Mouse (Mus musculus) limb, embryonic 15.5 days (tissue): ENCODE data around the gene Ehbp1. TPM values are rescaled to one million over a fixed set of nuclear protein-coding genes. Genes with fewer than 3 reads are reported as not detected.

Experiments used
- ATAC-seq: fragments of 200-750 bp; cut with Nextera tagmentation; 2 replicates; pipeline ENCODE4 v1.8.0; 2017; ENCODE audit warnings: low read depth, moderate TSS enrichment; ENCODE audit not compliant: insufficient number of reproducible peaks, low FRiP score, low TSS enrichment
- H3K27ac ChIP-seq: fragments of 300-500 bp; sonication (generic); 2 replicates; pipeline ENCODE4 v1.5.1; 2015; ENCODE audit warnings: moderate library complexity, mild to moderate bottlenecking, inconsistent platforms
- H3K27me3 ChIP-seq: fragments of 300-500 bp; sonication (generic); 2 replicates; pipeline ENCODE4 v1.6.1; 2015; ENCODE audit warnings: inconsistent platforms
- H3K36me3 ChIP-seq: fragments of 300-500 bp; sonication (generic); 2 replicates; pipeline ENCODE4 v1.6.1; 2015; ENCODE audit warnings: inconsistent platforms
- H3K4me1 ChIP-seq: fragments of 300-500 bp; sonication (generic); 2 replicates; pipeline ENCODE4 v1.6.1; 2015; ENCODE audit warnings: inconsistent platforms
- H3K4me2 ChIP-seq: fragments of 300-500 bp; sonication (generic); 2 replicates; pipeline ENCODE4 v1.6.1; 2015; ENCODE audit warnings: mild to moderate bottlenecking, inconsistent platforms
- H3K4me3 ChIP-seq: fragments of 300-500 bp; sonication (generic); 2 replicates; pipeline ENCODE4 v1.5.1; 2015; ENCODE audit warnings: mild to moderate bottlenecking, inconsistent platforms
- H3K9ac ChIP-seq: fragments of 300-500 bp; sonication (generic); 2 replicates; pipeline ENCODE4 v1.6.1; 2015; ENCODE audit warnings: inconsistent platforms
- H3K9me3 ChIP-seq: fragments of 300-500 bp; sonication (generic); 2 replicates; pipeline ENCODE4 v1.6.1; 2016; ENCODE audit warnings: inconsistent platforms
- WGBS: fragments of 180-500 bp; shearing (Covaris S2); methylation state at CpG from one replicate; pipeline ENCODE4 v1.1.7; 2015; 5-methylcytosine and 5-hydroxymethylcytosine counted together
- polyA plus RNA-seq: library from polyadenylated mRNA; unstranded; fragments of >200 nt; fragmentation: Nextera tagmentation; extraction: Ambion mirVana; gene quantifications from 2 replicates; pipeline ENCODE4 v1.2.1, GENCODE M21; 2015

Ehbp1 gene
- polyA plus RNA-seq, 1 experiment from 2014 or later: 14.3 TPM

- no peaks in the 10 kb centered on the region for H3K9me3 ChIP-seq
- no peaks in the 10 kb centered on the region for H3K36me3 ChIP-seq
- peak overlapping the region; percentile 78 for H3K27ac ChIP-seq
- WGBS: 31% methylated on average over 1 of the region's 1 CpGs
- no peak overlapping the region for H3K4me3 ChIP-seq
- no peak overlapping the region for H3K4me2 ChIP-seq
- peaks cover 25% of the 10 kb centered on the region for H3K4me1 ChIP-seq
- no peak overlapping the region for H3K9ac ChIP-seq
- no peaks in the 10 kb centered on the region for H3K27me3 ChIP-seq
- ATAC-seq: peak; percentile 49; the same call in 1 of the 2 replicates
Observed at GRCm38 (mm10) chr11:22348536-22348910, 6.4 kb upstream of the Ehbp1 start.

- no peaks in the 10 kb centered on the region for H3K9me3 ChIP-seq
- no peaks in the 10 kb centered on the region for H3K27me3 ChIP-seq
- H3K27ac ChIP-seq: peak overlapping the region; percentile 78
- H3K36me3 ChIP-seq: no peaks in the 10 kb centered on the region
- H3K4me1 ChIP-seq: peaks cover 25% of the 10 kb centered on the region
- H3K9ac ChIP-seq: no peak overlapping the region
- H3K4me2 ChIP-seq: no peak overlapping the region
- no peak overlapping the region for H3K4me3 ChIP-seq
- peak; percentile 55 for ATAC-seq
- 22% methylated on average over 13 of the region's 13 CpGs for WGBS
Observed at GRCm38 (mm10) chr11:22347651-22348535, 5.8 kb upstream of the Ehbp1 start.

- no peak for ATAC-seq
- no peak overlapping the region for H3K4me3 ChIP-seq
- no peaks in the 10 kb centered on the region for H3K4me1 ChIP-seq
- H3K27me3 ChIP-seq: no peaks in the 10 kb centered on the region
- H3K27ac ChIP-seq: no peak overlapping the region
- no peak overlapping the region for H3K9ac ChIP-seq
- no peaks in the 10 kb centered on the region for H3K9me3 ChIP-seq
- no peak overlapping the region for H3K4me2 ChIP-seq
- 69% methylated on average over 2 of the region's 2 CpGs for WGBS
- no peaks in the 10 kb centered on the region for H3K36me3 ChIP-seq
Observed at GRCm38 (mm10) chr11:22327302-22327910, 14.7 kb downstream of the Ehbp1 start.

GRCm38 (mm10) chr11:22317824-22318411, 24.2 kb downstream of the Ehbp1 start:
- ATAC-seq: no peak
- Histone ChIP-seq H3K9me3 (no peaks in the 10 kb centered on the region), H3K4me2 (no peak overlapping the region), H3K36me3 (no peaks in the 10 kb centered on the region), H3K4me1 (no peaks in the 10 kb centered on the region), H3K9ac (no peak overlapping the region), H3K27ac (no peak overlapping the region), H3K27me3 (no peaks in the 10 kb centered on the region), H3K4me3 (no peak overlapping the region)
- 79% methylated on average over 6 of the region's 6 CpGs for WGBS

GRCm38 (mm10) chr11:22315801-22316200, 26.3 kb downstream of the Ehbp1 start:
- H3K4me2 ChIP-seq: no peak overlapping the region
- whole genome bisulfite sequencing: 89% methylated on average over 1 of the region's 1 CpGs
- no peaks in the 10 kb centered on the region for H3K27me3 ChIP-seq
- no peak overlapping the region for H3K27ac ChIP-seq
- no peaks in the 10 kb centered on the region for H3K4me1 ChIP-seq
- ATAC-seq: no peak
- H3K9ac ChIP-seq: no peak overlapping the region
- H3K36me3 ChIP-seq: no peaks in the 10 kb centered on the region
- H3K4me3 ChIP-seq: no peak overlapping the region
- H3K9me3 ChIP-seq: no peaks in the 10 kb centered on the region

- Histone ChIP-seq H3K27ac (no peak overlapping the region), H3K4me3 (no peak overlapping the region), H3K9me3 (no peaks in the 10 kb centered on the region), H3K4me1 (no peaks in the 10 kb centered on the region), H3K9ac (no peak overlapping the region), H3K4me2 (no peak overlapping the region), H3K27me3 (no peaks in the 10 kb centered on the region), H3K36me3 (no peaks in the 10 kb centered on the region)
- ATAC-seq: no peak
- WGBS: 76% methylated on average over 6 of the region's 6 CpGs
Observed at GRCm38 (mm10) chr11:22301164-22301563, 40.9 kb downstream of the Ehbp1 start.

- Histone ChIP-seq H3K4me1 (peaks cover 15% of the 10 kb centered on the region), H3K4me2 (no peak overlapping the region), H3K27ac (no peak overlapping the region), H3K4me3 (no peak overlapping the region), H3K9ac (no peak overlapping the region), H3K27me3 (no peaks in the 10 kb centered on the region), H3K9me3 (no peaks in the 10 kb centered on the region), H3K36me3 (no peaks in the 10 kb centered on the region)
- ATAC-seq: no peak
Observed at GRCm38 (mm10) chr11:22289164-22289563, 52.9 kb downstream of the Ehbp1 start.

GRCm38 (mm10) chr11:22287513-22287900, 54.6 kb downstream of the Ehbp1 start:
- H3K27ac ChIP-seq: peak overlapping the region; percentile 91
- H3K4me1 ChIP-seq: peaks cover 22% of the 10 kb centered on the region
- H3K9me3 ChIP-seq: no peaks in the 10 kb centered on the region
- no peaks in the 10 kb centered on the region for H3K27me3 ChIP-seq
- under 1% methylated on average over 6 of the region's 6 CpGs for WGBS
- H3K36me3 ChIP-seq: peaks cover 7% of the 10 kb centered on the region
- peak overlapping the region; percentile 65 for H3K9ac ChIP-seq
- peak overlapping the region; percentile 79 for H3K4me3 ChIP-seq
- ATAC-seq: no peak
- H3K4me2 ChIP-seq: peak overlapping the region; percentile 73

GRCm38 (mm10) chr11:22286885-22287512, 55.1 kb downstream of the Ehbp1 start:
- Histone ChIP-seq H3K4me3 (peak overlapping the region; percentile 79), H3K4me1 (peaks cover 22% of the 10 kb centered on the region), H3K36me3 (peaks cover 11% of the 10 kb centered on the region), H3K9ac (peak overlapping the region; percentile 89), H3K27ac (peak overlapping the region; percentile 91), H3K27me3 (no peaks in the 10 kb centered on the region), H3K4me2 (peak overlapping the region; percentile 73), H3K9me3 (no peaks in the 10 kb centered on the region)
- WGBS: under 1% methylated on average over 35 of the region's 43 CpGs
- peak; percentile 100 for ATAC-seq

GRCm38 (mm10) chr11:22286371-22286872, 55.7 kb downstream of the Ehbp1 start:
- peak overlapping the region; percentile 72 for H3K4me2 ChIP-seq
- peak overlapping the region; percentile 91 for H3K27ac ChIP-seq
- H3K4me3 ChIP-seq: peak overlapping the region; percentile 79
- under 1% methylated on average over 38 of the region's 39 CpGs for WGBS
- no peaks in the 10 kb centered on the region for H3K9me3 ChIP-seq
- no peaks in the 10 kb centered on the region for H3K27me3 ChIP-seq
- peaks cover 16% of the 10 kb centered on the region for H3K36me3 ChIP-seq
- peak; percentile 48 for ATAC-seq
- peaks cover 22% of the 10 kb centered on the region for H3K4me1 ChIP-seq
- peak overlapping the region; percentile 89 for H3K9ac ChIP-seq

GRCm38 (mm10) chr11:22276656-22277055, 65.4 kb downstream of the Ehbp1 start:
- no peak overlapping the region for H3K27ac ChIP-seq
- no peaks in the 10 kb centered on the region for H3K4me1 ChIP-seq
- no peak overlapping the region for H3K4me2 ChIP-seq
- 94% methylated on average over 3 of the region's 3 CpGs for WGBS
- ATAC-seq: no peak
- no peaks in the 10 kb centered on the region for H3K9me3 ChIP-seq
- no peaks in the 10 kb centered on the region for H3K27me3 ChIP-seq
- H3K36me3 ChIP-seq: peaks cover 24% of the 10 kb centered on the region
- H3K4me3 ChIP-seq: no peak overlapping the region
- H3K9ac ChIP-seq: no peak overlapping the region
